Mouse (Mus musculus) inflammation-experienced regulatory T-cells, adult 6 months (primary cell): ENCODE results near the gene ccdc198. TPM values are rescaled to one million over a fixed set of nuclear protein-coding genes. Genes with fewer than 3 reads are reported as not detected.

Experiments
- ATAC-seq: one replicate; pipeline ENCODE4 v1.8.0; 2017
- polyA plus RNA-seq, 3 experiments: library from polyadenylated mRNA; unstranded; fragments of 100-300 nt; shearing (Covaris generic); gene quantifications; one replicate each; pipeline ENCODE4 v1.2.1; 2017

ccdc198 gene
- polyA plus RNA-seq, 3 experiments from 2014 or later = 0.31 TPM; not detected in 2

DNA sequence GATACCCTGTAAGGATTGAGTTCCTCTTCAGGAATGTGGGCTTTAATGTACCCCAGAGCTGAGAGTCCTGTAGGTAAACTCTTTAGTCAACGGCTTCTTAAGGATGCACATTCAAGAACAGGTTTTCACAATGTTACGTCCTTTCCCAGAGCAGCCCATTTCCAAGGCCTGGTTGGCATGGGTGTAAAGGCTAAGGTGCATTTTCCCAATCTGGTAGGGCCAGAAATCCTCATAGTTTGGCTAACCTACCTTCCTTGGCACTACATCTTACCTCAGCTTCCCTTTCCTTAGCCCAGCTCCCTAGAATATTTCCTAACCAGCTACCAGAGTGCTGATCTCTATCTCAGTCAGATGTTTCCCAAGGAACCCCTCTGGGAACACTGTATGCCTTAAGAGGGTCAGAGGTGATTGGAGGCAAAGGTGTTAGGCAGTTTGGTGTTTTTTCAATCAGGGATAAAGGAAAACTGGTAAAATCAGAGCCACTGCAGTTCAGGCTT, 48.2 kb downstream of the ccdc198 start:
- no peak for ATAC-seq

DNA sequence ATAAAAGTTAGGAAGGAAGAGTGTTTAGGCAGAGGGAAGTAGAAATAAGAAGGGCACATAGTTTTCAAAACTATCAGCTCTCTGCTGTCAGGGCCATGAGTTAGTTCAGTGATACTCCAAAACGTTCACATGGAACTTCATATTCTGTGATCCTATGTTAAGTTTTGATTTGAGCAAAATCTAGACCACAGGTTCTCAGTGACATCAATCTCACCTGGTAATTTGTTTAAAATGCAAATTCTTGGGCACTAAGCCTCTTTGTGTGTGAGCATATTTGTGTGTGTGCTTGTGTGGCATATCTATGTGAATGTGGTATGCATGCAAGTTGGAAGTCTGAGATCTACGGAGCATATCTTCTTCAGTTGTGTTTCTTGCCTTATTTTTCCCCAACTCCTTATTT, 59.0 kb downstream of the ccdc198 start:
- no peak for ATAC-seq

DNA sequence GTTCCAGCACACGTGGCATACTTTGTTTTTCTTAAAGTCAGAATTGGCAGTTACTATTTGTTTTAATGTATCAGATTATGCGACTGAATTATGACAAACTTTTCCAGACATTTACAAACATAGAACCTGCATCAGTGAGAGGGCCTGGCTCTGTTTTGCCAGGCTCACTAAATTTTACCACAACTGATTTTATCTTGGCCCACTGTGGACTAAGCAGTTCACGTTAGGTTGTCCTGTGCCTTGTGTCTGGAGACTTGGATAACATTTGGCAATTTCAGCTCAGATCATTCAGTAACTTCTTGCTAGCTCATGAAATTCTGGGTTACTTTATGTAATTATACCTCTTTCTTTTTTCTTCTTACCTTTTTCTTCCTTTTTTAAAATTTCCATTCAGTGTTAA, 65.5 kb downstream of the ccdc198 start:
- ATAC-seq = no peak

DNA sequence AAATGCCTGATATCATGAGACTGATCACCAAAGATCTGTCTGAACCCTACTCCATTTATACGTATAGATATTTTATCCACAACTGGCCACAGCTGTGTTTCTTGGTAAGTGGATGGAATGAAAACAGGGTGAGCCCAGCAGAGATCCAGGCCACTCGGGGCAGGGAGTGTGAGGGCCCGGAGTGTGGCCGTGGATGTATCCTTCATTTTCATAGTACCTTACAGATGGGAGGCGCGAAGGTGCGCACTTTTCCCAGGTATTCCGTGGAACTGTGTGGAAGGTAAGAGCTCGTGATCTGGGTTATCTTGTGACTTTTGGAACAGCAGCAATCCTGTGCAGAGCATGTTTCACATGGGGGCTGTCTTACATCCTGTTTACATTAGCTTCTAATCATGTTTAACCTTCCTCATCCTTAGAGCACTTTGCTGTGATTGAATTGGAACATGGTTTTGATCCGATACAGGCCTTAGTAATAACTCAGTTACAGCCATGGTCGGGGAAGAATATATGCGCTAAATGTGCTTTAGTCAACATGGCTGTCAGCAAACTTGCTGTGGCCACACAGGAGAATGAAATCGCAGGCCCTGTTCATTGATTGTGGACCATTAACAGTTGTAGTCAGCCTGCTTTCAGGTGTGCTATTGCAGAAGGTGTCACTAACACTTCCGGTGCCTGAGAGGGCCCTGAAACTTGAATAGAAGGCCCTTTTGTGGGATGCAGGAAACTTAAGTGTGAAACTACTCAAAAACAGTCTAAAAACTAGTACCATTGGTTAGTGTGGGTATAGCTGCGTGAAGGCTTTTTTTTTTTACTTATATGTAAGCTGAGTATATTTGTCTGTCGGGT, 71.8 kb downstream of the ccdc198 start:
- ATAC-seq = no peak

DNA sequence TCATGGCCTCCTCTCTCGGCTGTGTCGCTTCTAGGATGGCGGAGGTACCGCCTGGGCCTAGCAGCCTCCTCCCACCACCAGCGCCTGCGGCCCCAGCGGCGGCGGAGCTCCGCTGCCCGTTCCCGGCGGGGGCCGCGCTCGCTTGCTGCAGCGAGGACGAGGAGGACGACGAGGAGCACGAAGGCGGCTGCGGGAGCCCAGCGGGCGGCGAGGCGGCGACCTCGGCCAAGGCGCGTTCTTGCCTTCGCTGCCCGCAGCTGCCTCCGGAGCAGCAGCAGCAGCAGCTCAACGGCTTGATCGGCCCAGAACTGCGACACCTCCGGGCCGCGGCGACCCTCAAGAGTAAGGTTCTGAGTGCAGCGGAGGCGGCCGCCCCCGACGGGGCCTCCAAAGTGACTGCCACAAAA, 72.7 kb downstream of the ccdc198 start:
- ATAC-seq = peak; percentile 55

DNA sequence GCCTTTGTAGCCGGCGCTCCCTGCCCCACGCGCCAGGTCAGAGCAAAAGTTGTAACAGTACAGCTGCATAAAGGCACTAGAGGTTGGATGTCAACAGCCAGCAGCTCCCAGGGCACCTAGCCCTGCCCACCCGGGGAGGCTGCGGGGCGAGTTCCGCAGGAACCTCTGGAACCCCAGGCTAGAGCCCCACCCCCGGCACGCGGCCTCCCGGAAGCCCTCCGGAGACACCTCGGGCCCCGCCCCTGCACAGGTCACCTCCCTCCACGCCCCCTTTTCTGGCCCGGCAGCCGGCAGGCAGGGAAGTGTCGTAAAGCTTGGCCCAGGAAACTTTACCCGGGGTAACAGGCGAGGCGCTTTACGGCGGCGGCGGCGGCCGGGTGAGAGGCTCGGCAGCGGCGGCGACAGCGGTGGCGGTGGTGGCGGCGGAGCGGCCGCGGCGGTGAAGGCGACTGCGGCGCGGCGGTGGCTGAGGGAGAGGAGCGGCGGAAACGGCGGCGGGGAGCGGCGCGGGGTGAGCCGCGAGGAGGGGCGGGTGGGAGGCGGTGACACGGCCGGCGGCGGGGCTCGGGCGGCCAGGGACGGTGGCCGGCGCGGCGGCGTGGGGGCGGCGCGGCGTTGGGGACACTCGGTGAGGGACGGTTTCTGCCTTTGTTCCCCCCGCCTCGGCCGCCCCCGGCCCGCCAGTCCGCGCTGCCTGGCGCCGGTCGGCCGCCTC, 73.2 kb downstream of the ccdc198 start, which contains the start of gene Naa30:
Gene Naa30, plus strand, starts transcription at position 360 of the 715 bp plus-strand sequence.
- peak; percentile 89 for ATAC-seq

DNA sequence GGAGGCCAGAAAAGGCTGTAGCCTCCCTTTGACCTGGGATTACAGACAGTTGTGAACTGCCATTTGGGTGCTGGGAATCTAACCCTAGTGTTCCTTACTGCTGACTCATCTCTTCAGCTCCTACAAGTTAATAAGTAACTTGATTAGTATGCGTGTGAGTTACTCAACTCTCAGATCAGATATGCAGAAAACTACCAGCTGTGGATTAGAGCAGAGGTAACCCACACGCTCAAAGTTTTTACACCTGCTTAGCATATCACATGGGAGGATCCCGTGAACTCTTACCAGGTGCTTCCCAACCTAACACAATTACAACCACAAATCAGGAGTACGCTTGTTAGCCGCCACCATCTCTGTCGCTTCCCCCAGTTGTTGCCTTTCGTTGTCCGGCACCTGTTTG, 74.0 kb downstream of the ccdc198 start:
- no peak for ATAC-seq

Other genes starting within 250 kb of the ccdc198 start
- 10 to 100 TPM; 56.2 to 61.5 (median 58.7) TPM for gene Ap5m1, start 179.4 kb downstream of the ccdc198 start, polyA plus RNA-seq
- gene Exoc5, start 178.8 kb downstream of the ccdc198 start, polyA plus RNA-seq = 10 to 100 TPM; 16.3 to 27.2 (median 16.5) TPM
- 10 to 100 TPM in 1 of 3 experiments, 1 to 10 TPM in 2; 5.5 to 11.0 (median 9.1) TPM for gene Naa30, start 73.2 kb downstream of the ccdc198 start, polyA plus RNA-seq